Mouse (Mus musculus) CH12.LX (cell line): Measurements from ENCODE around the gene Slco1c1. TPM values are rescaled to one million over a fixed set of nuclear protein-coding genes. Genes with fewer than 3 reads are reported as not detected.

Experiments
- DNase-seq: peaks from one replicate; pipeline ENCODE4 v3.0.0-alpha.2; 2013; ENCODE audit errors: extremely low read depth
- H3K27ac ChIP-seq: 2 replicates; pipeline ENCODE4 v1.5.1; 2012; ENCODE audit warnings: low read depth, mild to moderate bottlenecking, control low read depth, moderate library complexity; ENCODE audit not compliant: insufficient read depth
- H3K27me3 ChIP-seq: replicated peaks from 2 replicates; pipeline ENCODE3; 2012; ENCODE audit warnings: inconsistent platforms
- H3K36me3 ChIP-seq, 2 experiments: replicated peaks in 1 of 2; 2 replicates each; pipeline versions ENCODE3 to v1.6.1; 2012; ENCODE audit warnings: inconsistent platforms in 1 of 2, low read length in 1 of 2, mild to moderate bottlenecking in 1 of 2, mixed read lengths in 1 of 2, moderate library complexity in 1 of 2; ENCODE audit not compliant: control insufficient read depth in 1 of 2, insufficient read depth in 1 of 2
- H3K4me1 ChIP-seq, 2 experiments: 2 replicates each; pipeline ENCODE4 v1.6.1; 2012; ENCODE audit warnings: inconsistent platforms in 1 of 2, moderate library complexity in 1 of 2; ENCODE audit not compliant: insufficient read depth in 2 of 2, control insufficient read depth in 1 of 2
- H3K4me2 ChIP-seq: 2 replicates; pipeline ENCODE4 v1.6.1; 2012; ENCODE audit warnings: low read depth, mild to moderate bottlenecking, control low read depth; ENCODE audit not compliant: poor library complexity, insufficient read depth, severe bottlenecking
- H3K4me3 ChIP-seq, 3 experiments: fragments of 150-350 bp in 1 of 3; sonication (generic) in 1 of 3; replicated peaks in 1 of 3; 2 replicates each; pipeline versions ENCODE3 to v1.5.1; 2011 to 2012; ENCODE audit warnings: low read depth in 2 of 3, low read length in 2 of 3, mild to moderate bottlenecking in 2 of 3, moderate library complexity in 2 of 3, control low read depth in 1 of 3, improper control_type of control experiment in 1 of 3, inconsistent platforms in 1 of 3, mixed read lengths in 1 of 3; ENCODE audit not compliant: poor library complexity in 1 of 3
- H3K79me2 ChIP-seq: replicated peaks from 2 replicates; pipeline ENCODE4 v1.6.1; 2012; ENCODE audit warnings: mild to moderate bottlenecking, moderate library complexity; ENCODE audit not compliant: control insufficient read depth, poor library complexity, insufficient read depth, severe bottlenecking; ENCODE audit errors: extremely low read depth
- H3K9ac ChIP-seq: 2 replicates; pipeline ENCODE4 v1.6.1; 2012; ENCODE audit warnings: low read depth, mild to moderate bottlenecking, control low read depth, moderate library complexity; ENCODE audit not compliant: insufficient read depth
- H3K9me3 ChIP-seq: replicated peaks from 2 replicates; pipeline ENCODE3; 2012; ENCODE audit warnings: low read length, inconsistent platforms, mixed read lengths
- BHLHE40 ChIP-seq: IDR thresholded peaks from 2 replicates; pipeline ENCODE4 v1.6.1; 2011; ENCODE audit warnings: mild to moderate bottlenecking, low read depth, low read length, improper control_type of control experiment
- E2F4 ChIP-seq: IDR thresholded peaks from 2 replicates; pipeline ENCODE4 v1.6.1; 2011; ENCODE audit warnings: low read depth, low read length, improper control_type of control experiment; ENCODE audit not compliant: insufficient replicate concordance
- ELF1 ChIP-seq: IDR thresholded peaks from 2 replicates; pipeline ENCODE4 v1.6.1; 2014; ENCODE audit warnings: low read depth, mild to moderate bottlenecking, inconsistent platforms, low read length, improper control_type of control experiment
- EP300 ChIP-seq: IDR thresholded peaks from 2 replicates; pipeline ENCODE4 v1.6.1; 2011; ENCODE audit warnings: low read length, improper control_type of control experiment
- HCFC1 ChIP-seq: IDR thresholded peaks from 2 replicates; pipeline ENCODE4 v1.6.1; 2012; ENCODE audit warnings: low read depth, mild to moderate bottlenecking, inconsistent platforms, low read length, improper control_type of control experiment
- KAT2A ChIP-seq: IDR thresholded peaks from 2 replicates; pipeline ENCODE4 v1.6.1; 2012; ENCODE audit warnings: low read length, improper control_type of control experiment, inconsistent platforms; ENCODE audit not compliant: insufficient replicate concordance
- MXI1 ChIP-seq: IDR thresholded peaks from 2 replicates; pipeline ENCODE4 v1.6.1; 2011; ENCODE audit warnings: mild to moderate bottlenecking, low read depth, low read length, improper control_type of control experiment
- NRF1 ChIP-seq: IDR thresholded peaks from 2 replicates; pipeline ENCODE4 v1.6.1; 2014; ENCODE audit warnings: low read depth, mild to moderate bottlenecking, inconsistent platforms, low read length, improper control_type of control experiment, moderate library complexity
- POLR2A ChIP-seq: IDR thresholded peaks from 2 replicates; pipeline ENCODE4 v1.6.1; 2011; ENCODE audit warnings: low read depth, mild to moderate bottlenecking, improper control_type of control experiment, low read length
- POLR2AphosphoS2 ChIP-seq: IDR thresholded peaks from 2 replicates; pipeline ENCODE4 v1.6.1; 2011; ENCODE audit warnings: low read depth, low read length, improper control_type of control experiment
- RAD21 ChIP-seq: IDR thresholded peaks from 2 replicates; pipeline ENCODE4 v1.6.1; 2011; ENCODE audit warnings: low read depth, mild to moderate bottlenecking, low read length, improper control_type of control experiment, moderate library complexity
- RCOR1 ChIP-seq: conservative IDR thresholded peaks from 2 replicates; pipeline ENCODE4 v1.6.1; 2012; ENCODE audit warnings: low read depth, mild to moderate bottlenecking, inconsistent platforms, low read length, improper control_type of control experiment
- TBP ChIP-seq: conservative IDR thresholded peaks from 2 replicates; pipeline ENCODE4 v1.6.1; 2011; ENCODE audit warnings: low read depth, low read length, improper control_type of control experiment
- UBTF ChIP-seq: IDR thresholded peaks from 2 replicates; pipeline ENCODE4 v1.6.1; 2012; ENCODE audit warnings: low read depth, mild to moderate bottlenecking, inconsistent platforms, low read length, improper control_type of control experiment, moderate library complexity
- USF1 ChIP-seq: IDR thresholded peaks from 2 replicates; pipeline ENCODE4 v1.6.1; 2014; ENCODE audit warnings: low read depth, mild to moderate bottlenecking, inconsistent platforms, low read length, improper control_type of control experiment
- dilution Hi-C: fragments of 300-500 bp; cut with MboI; formaldehyde crosslinking; loops from 2 replicates; pipeline ENCODE4 v1.14.3; 2020; ENCODE audit warnings: low sequenced_read_pairs; ENCODE audit not compliant: extremely low pct_unique_long_range_greater_than_20kb, extremely low pct_ligation_motif_present
- in situ Hi-C: fragments of 300-500 bp; cut with MboI; formaldehyde crosslinking; loops from 3 replicates; pipeline ENCODE4 v1.14.3; 2019; ENCODE audit warnings: low sequenced_read_pairs, low pct_ligation_motif_present, low pct_unique_long_range_greater_than_20kb, mixed read lengths
- polyA plus RNA-seq: library from polyadenylated mRNA; unstranded; fragments of >175 nt; gene quantifications from 2 replicates; pipeline ENCODE4 v1.2.1, GENCODE M21; 2012; ENCODE audit warnings: low read depth; ENCODE audit not compliant: insufficient read length
- total RNA-seq, 2 experiments: library from RNA; depleted of rRNA; stranded (reverse); fragments of 300-350 nt in 1 of 2; fragments of >200 nt in 1 of 2; gene quantifications; 2 replicates each; pipeline ENCODE4 v1.2.3; 2012 to 2014

Gene Slco1c1
- total and polyA plus RNA-seq, 3 experiments = not detected

- no peak overlapping the region for H3K4me3 ChIP-seq
- DNase-seq = no peak
- no peak for TF ChIP-seq HCFC1
- no peak for TF ChIP-seq EP300
- TF ChIP-seq E2F4 = no peak
- TF ChIP-seq ELF1 = no peak
- TF ChIP-seq MXI1 = no peak
- no peaks in the 10 kb centered on the region for H3K79me2 ChIP-seq
- dilution Hi-C loops = no loop called here
- H3K9me3 ChIP-seq = peaks cover 4% of the 10 kb centered on the region
- no peak overlapping the region for H3K9ac ChIP-seq
- H3K27me3 ChIP-seq = no peaks in the 10 kb centered on the region
- in situ Hi-C loops = no loop called here
- no peaks in the 10 kb centered on the region for H3K4me1 ChIP-seq
- H3K36me3 ChIP-seq = no peaks in the 10 kb centered on the region
- no peak overlapping the region for H3K4me2 ChIP-seq
- no peak overlapping the region for H3K27ac ChIP-seq
Measured at GRCm38 (mm10) chr6:141501171-141501570, 23.0 kb upstream of the Slco1c1 start.

DNA sequence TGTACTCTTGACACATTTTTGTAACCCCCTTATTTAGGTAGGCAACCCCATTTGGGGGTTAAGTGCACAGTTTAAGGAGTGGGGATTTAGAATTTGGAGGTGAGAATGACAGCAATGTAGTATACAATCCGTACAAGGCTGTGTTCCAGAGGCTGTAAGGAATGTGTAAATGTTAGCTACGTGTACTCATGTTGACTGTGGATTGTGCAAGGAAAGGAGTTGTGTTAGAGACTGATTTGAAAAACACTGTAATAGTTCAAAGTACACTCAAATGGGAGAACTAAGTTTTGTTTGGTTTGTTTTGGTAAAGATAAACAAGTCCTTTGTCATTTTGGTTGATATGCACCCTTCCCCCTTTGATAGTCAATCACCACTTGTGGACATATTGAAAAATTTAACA, 1.6 kb upstream of the Slco1c1 start:
- no peak overlapping the region for H3K4me2 ChIP-seq
- dilution Hi-C loops (no loop called here), in situ Hi-C loops (no loop called here)
- no peaks in the 10 kb centered on the region for H3K4me1 ChIP-seq
- H3K36me3 ChIP-seq = no peaks in the 10 kb centered on the region
- no peaks in the 10 kb centered on the region for H3K9me3 ChIP-seq
- H3K79me2 ChIP-seq = no peaks in the 10 kb centered on the region
- no peak for DNase-seq
- TF ChIP-seq USF1 (no peak), POLR2A (no peak), KAT2A (no peak), UBTF (no peak)
- no peak overlapping the region for H3K4me3 ChIP-seq
- no peak overlapping the region for H3K9ac ChIP-seq
- no peak overlapping the region for H3K27ac ChIP-seq
- no peaks in the 10 kb centered on the region for H3K27me3 ChIP-seq

- Histone ChIP-seq H3K4me1 (no peaks in the 10 kb centered on the region), H3K36me3 (no peaks in the 10 kb centered on the region), H3K27me3 (no peaks in the 10 kb centered on the region), H3K27ac (no peak overlapping the region), H3K79me2 (no peaks in the 10 kb centered on the region), H3K9me3 (peaks cover 2% of the 10 kb centered on the region), H3K4me3 (no peak overlapping the region), H3K4me2 (no peak overlapping the region), H3K9ac (no peak overlapping the region)
- in situ Hi-C loops (no loop called here), dilution Hi-C loops (no loop called here)
- DNase-seq = no peak
- TF ChIP-seq TBP (no peak), RCOR1 (no peak), NRF1 (no peak), POLR2A (no peak), RAD21 (no peak), EP300 (no peak), ELF1 (no peak), POLR2AphosphoS2 (no peak), BHLHE40 (no peak)
Measured at GRCm38 (mm10) chr6:141525787-141526186, 1.6 kb downstream of the Slco1c1 start.
